Comparison of ENCODE assay signal across 8 mouse cellular contexts in genomic region chr8:121850436-121850820, GRCm38 (mm10). TPM values are rescaled to one million over a fixed set of nuclear protein-coding genes. Genes with fewer than 3 reads are reported as not detected.
DNase-seq lines count a peak whose midpoint lies in the region; ATAC-seq and TF ChIP-seq lines count a peak whose summit lies in the region.

No protein-coding gene starts in this region.

- no peak for TF ChIP-seq POLR2A in heart, adult 2 months (IDR thresholded peaks at IDR 0.05; ENCODE audit: insufficient read depth, low read depth, low read length)
- TF ChIP-seq POLR2A in MEL (IDR thresholded peaks at IDR 0.05; ENCODE audit: control insufficient read depth in 1 of 2, insufficient read depth in 1 of 2, low read depth in 1 of 2, low read length in 2 of 2, poor library complexity in 1 of 2): 0 out of 4 replicates have a peak, but pooled peaks of 1 of the 2 experiments have one; percentile 37

- ATAC-seq in heart, embryonic 15.5 days (replicated peaks; ENCODE audit: insufficient number of reproducible peaks, insufficient read depth, low FRiP score, low read depth): no peak
- ATAC-seq in midbrain, embryonic 11.5 days (ENCODE audit: low FRiP score): 0 out of 2 replicates have a peak, but pooled peaks have one; percentile 12

- H3K9ac ChIP-seq in heart, embryonic 15.5 days: no peak overlapping the region
- no peak overlapping the region for H3K9ac ChIP-seq in heart, adult 2 months (ENCODE audit: low read depth, low read length)
- H3K9ac ChIP-seq in MEL (ENCODE audit: control insufficient read depth, low read depth, low read length, poor library complexity, severe bottlenecking): peak overlapping the region; percentile 95
- peak overlapping the region; percentile 61 for H3K9ac ChIP-seq in midbrain, embryonic 11.5 days (ENCODE audit: low read length)

- TF ChIP-seq EP300 in heart, adult 2 months (IDR thresholded peaks at IDR 0.05; ENCODE audit: insufficient read depth, low read depth, low read length): no peak
- 0 out of 4 replicates have a peak, but pooled peaks of 1 of the 2 experiments have one; percentile 21 for TF ChIP-seq EP300 in MEL (IDR thresholded peaks at IDR 0.05; ENCODE audit: low read depth in 1 of 2, low read length in 2 of 2)

- H3K36me3 ChIP-seq in heart, embryonic 15.5 days: no peaks in the 10 kb centered on the region
- H3K36me3 ChIP-seq in heart, adult 2 months (ENCODE audit: control insufficient read depth, insufficient read depth, low read length): no peaks in the 10 kb centered on the region
- H3K36me3 ChIP-seq in MEL (ENCODE audit: control insufficient read depth in 1 of 2, insufficient read depth in 2 of 2, low read length in 2 of 2): peaks cover 0 to 39% of the 10 kb centered on the region in 2 experiments; a peak in 2 of 4 replicates
- H3K36me3 ChIP-seq in hindbrain, embryonic 10.5 days: peaks cover 8% of the 10 kb centered on the region; the same call in 1 of the 2 replicates
- H3K36me3 ChIP-seq in midbrain, embryonic 11.5 days (ENCODE audit: control insufficient read depth, insufficient read depth, low read length): no peaks in the 10 kb centered on the region

- peak overlapping the region; percentile 64 for H3K4me2 ChIP-seq in heart, embryonic 15.5 days
- peak overlapping the region; percentile 49 for H3K4me2 ChIP-seq in midbrain, embryonic 11.5 days

- no peak for TF ChIP-seq RAD21 in MEL (IDR thresholded peaks at IDR 0.05; ENCODE audit: low read depth, low read length)

- peak overlapping the region; percentile 33 for H3K4me3 ChIP-seq in heart, embryonic 15.5 days
- H3K4me3 ChIP-seq in heart, adult 2 months: no peak overlapping the region
- peak overlapping the region; percentile 52 to 55 for H3K4me3 ChIP-seq in MEL (ENCODE audit: control insufficient read depth in 1 of 2, insufficient read depth in 1 of 2, low read depth in 2 of 2, low read length in 2 of 2)
- H3K4me3 ChIP-seq in hindbrain, embryonic 10.5 days: peak overlapping the region; percentile 41
- peak overlapping the region; percentile 13; the same call in 1 of the 2 replicates for H3K4me3 ChIP-seq in midbrain, embryonic 11.5 days (ENCODE audit: low read depth, low read length)

- DNase-seq in heart, adult 2 months: no peak
- DNase-seq in MEL (ENCODE audit: low read depth, low spot score): peak; percentile 77
- DNase-seq in hindbrain, embryonic 10.5 days (ENCODE audit: low spot score): no peak
- DNase-seq in midbrain, embryonic 11.5 days (ENCODE audit: low spot score, missing footprints): no peak
- no peak for DNase-seq in urinary bladder, postnatal 36 days (ENCODE audit: low spot score in 2 of 2)
- no peak for DNase-seq in left cerebral cortex, adult 9 months (ENCODE audit: low spot score in 2 of 2)
- no peak for DNase-seq in left cerebral cortex, adult 11 months (ENCODE audit: low spot score)

- intact Hi-C loops in heart, adult 2 months (cut with DNase I): no loop called here

- peaks cover 30% of the 10 kb centered on the region for H3K4me1 ChIP-seq in heart, embryonic 15.5 days (replicated peaks)
- H3K4me1 ChIP-seq in heart, adult 2 months (ENCODE audit: control insufficient read depth, insufficient read depth, low read length): no peaks in the 10 kb centered on the region; the same call in 1 of the 2 replicates
- peaks cover 13 to 51% of the 10 kb centered on the region in 2 experiments for H3K4me1 ChIP-seq in MEL (ENCODE audit: control insufficient read depth in 1 of 2, insufficient read depth in 2 of 2, low read length in 2 of 2)
- peaks cover 20% of the 10 kb centered on the region for H3K4me1 ChIP-seq in hindbrain, embryonic 10.5 days (replicated peaks)
- peaks cover 9% of the 10 kb centered on the region for H3K4me1 ChIP-seq in midbrain, embryonic 11.5 days (ENCODE audit: control insufficient read depth, insufficient read depth, low read length)

- H3K9me3 ChIP-seq in heart, embryonic 15.5 days (replicated peaks): no peaks in the 10 kb centered on the region
- no peaks in the 10 kb centered on the region for H3K9me3 ChIP-seq in MEL (replicated peaks; ENCODE audit: insufficient read depth, low read length)
- no peaks in the 10 kb centered on the region for H3K9me3 ChIP-seq in hindbrain, embryonic 10.5 days
- H3K9me3 ChIP-seq in midbrain, embryonic 11.5 days (ENCODE audit: control insufficient read depth, low read length): no peaks in the 10 kb centered on the region

- peaks cover 4% of the 10 kb centered on the region; the same call in 1 of the 2 replicates for H3K27me3 ChIP-seq in heart, embryonic 15.5 days
- H3K27me3 ChIP-seq in heart, adult 2 months (ENCODE audit: control insufficient read depth, insufficient read depth, low read length): no peaks in the 10 kb centered on the region
- no peaks in the 10 kb centered on the region for H3K27me3 ChIP-seq in MEL (ENCODE audit: control insufficient read depth in 1 of 2, insufficient read depth in 2 of 2, low read length in 2 of 2)
- peaks cover 8% of the 10 kb centered on the region; the same call in 1 of the 2 replicates for H3K27me3 ChIP-seq in hindbrain, embryonic 10.5 days (ENCODE audit: insufficient read depth, poor library complexity, severe bottlenecking)
- no peaks in the 10 kb centered on the region for H3K27me3 ChIP-seq in midbrain, embryonic 11.5 days (ENCODE audit: control insufficient read depth, insufficient read depth, low read length)

- 44% methylated on average over 12 of the region's 12 CpGs for WGBS in heart, embryonic 15.5 days
- WGBS in heart, adult 2 months: 43% methylated on average over 12 of the region's 12 CpGs
- WGBS in hindbrain, embryonic 10.5 days: 40% methylated on average over 12 of the region's 12 CpGs
- WGBS in midbrain, embryonic 11.5 days: 38% methylated on average over 12 of the region's 12 CpGs

- no peaks in the 10 kb centered on the region for H3K79me2 ChIP-seq in heart, adult 2 months (replicated peaks; ENCODE audit: control insufficient read depth, insufficient read depth, low read length)
- H3K79me2 ChIP-seq in MEL (ENCODE audit: control insufficient read depth, insufficient read depth, low read length, poor library complexity): peaks cover 4% of the 10 kb centered on the region; the same call in 1 of the 2 replicates

- H3K27ac ChIP-seq in heart, embryonic 15.5 days: no peak overlapping the region
- no peak overlapping the region for H3K27ac ChIP-seq in heart, adult 2 months
- peak overlapping the region; percentile 99 for H3K27ac ChIP-seq in MEL (ENCODE audit: control insufficient read depth, low read depth, low read length)
- H3K27ac ChIP-seq in hindbrain, embryonic 10.5 days: peak overlapping the region; percentile 80
- H3K27ac ChIP-seq in midbrain, embryonic 11.5 days (ENCODE audit: low read depth, low read length): peak overlapping the region; percentile 20; the same call in 1 of the 2 replicates

- TF ChIP-seq CTCF in heart, adult 2 months (IDR thresholded peaks at IDR 0.05): no peak
- no peak for TF ChIP-seq CTCF in MEL (IDR thresholded peaks at IDR 0.05 in 2 of 3, conservative IDR thresholded peaks at IDR 0.05 in 1 of 3; ENCODE audit: control insufficient read depth in 1 of 3, insufficient read depth in 1 of 3, low read depth in 2 of 3, low read length in 3 of 3, poor library complexity in 1 of 3, severe bottlenecking in 1 of 3)

TF ChIP-seq in MEL, 35 proteins besides CTCF, POLR2A, EP300 and RAD21:
- no peak for TF ChIP-seq MAFK (IDR thresholded peaks at IDR 0.05; ENCODE audit: borderline replicate concordance, low read depth, low read length)
- TF ChIP-seq HCFC1 (IDR thresholded peaks at IDR 0.05; ENCODE audit: low read depth, low read length): no peak
- TF ChIP-seq NELFE (IDR thresholded peaks at IDR 0.05; ENCODE audit: low read depth, low read length): no peak
- 0 out of 2 replicates have a peak, but pooled peaks have one; percentile 88 for TF ChIP-seq CHD1 (IDR thresholded peaks at IDR 0.05; ENCODE audit: low read depth, low read length)
- TF ChIP-seq USF1 (IDR thresholded peaks at IDR 0.05; ENCODE audit: low read depth, low read length): no peak
- TF ChIP-seq ZC3H11A (IDR thresholded peaks at IDR 0.05; ENCODE audit: low read depth, low read length): no peak
- TF ChIP-seq RCOR1 (IDR thresholded peaks at IDR 0.05; ENCODE audit: low read depth, low read length): no peak
- no peak for TF ChIP-seq SIN3A (IDR thresholded peaks at IDR 0.05; ENCODE audit: low read length)
- TF ChIP-seq MAZ (IDR thresholded peaks at IDR 0.05; ENCODE audit: low read depth, low read length): peak; percentile 1; the same call in 1 of the 2 replicates
- TF ChIP-seq USF2 (IDR thresholded peaks at IDR 0.05; ENCODE audit: borderline replicate concordance in 1 of 2, insufficient read depth in 1 of 2, low read depth in 1 of 2, low read length in 2 of 2): no peak
- no peak for TF ChIP-seq POLR2AphosphoS5 (IDR thresholded peaks at IDR 0.05; ENCODE audit: borderline replicate concordance, low read depth, low read length)
- TF ChIP-seq ZKSCAN1 (IDR thresholded peaks at IDR 0.05; ENCODE audit: low read depth, low read length): no peak
- no peak; the same call in 1 of the 2 replicates for TF ChIP-seq MYC (IDR thresholded peaks at IDR 0.05; ENCODE audit: low read depth, low read length)
- peak; percentile 72 for TF ChIP-seq ZMIZ1 (IDR thresholded peaks at IDR 0.05; ENCODE audit: low read depth, low read length)
- no peak; the same call in 1 of the 2 replicates for TF ChIP-seq MAX (IDR thresholded peaks at IDR 0.05; ENCODE audit: low read length)

RNA-seq across cellular contexts. Expression of gene Klhdc4, which starts 21.1 kb away (rescaled TPM):
- 18.7 and 27.6 TPM in 2 replicates for polyA plus RNA-seq in heart, embryonic 15.5 days (2015; fragmentation: Nextera tagmentation; extraction: Ambion mirVana)
- 10 to 100 TPM; 11.2 to 12.6 TPM for total RNA-seq in heart, adult 2 months (2021)
- 9.6 and 11.0 TPM in 2 replicates for polyA plus RNA-seq in heart, adult 2 months (2012; rRNA removed)
- total RNA-seq in MEL (2012; rRNA removed): 49.8 and 53.7 TPM in 2 replicates
- 10 to 100 TPM in 1 of 2 experiments, not detected in 1; 65.2 TPM for polyA plus RNA-seq in MEL (2012; ENCODE audit: insufficient read depth in 1 of 2, insufficient read length in 2 of 2, low read depth in 1 of 2, low replicate concordance in 2 of 2, missing spikeins in 1 of 2)
- 60.6 and 66.1 TPM in 2 replicates for polyA plus RNA-seq in hindbrain, embryonic 10.5 days (2016; fragmentation: Nextera tagmentation; extraction: Ambion mirVana)
- 49.4 and 52.9 TPM in 2 replicates for polyA plus RNA-seq in midbrain, embryonic 11.5 days (2014; fragmentation: Nextera tagmentation; extraction: Ambion mirVana)

RNA-seq across cellular contexts. Expression of gene Slc7a5, which starts 57.1 kb away (rescaled TPM):
- polyA plus RNA-seq in heart, embryonic 15.5 days (2015; fragmentation: Nextera tagmentation; extraction: Ambion mirVana): 12.0 and 17.4 TPM in 2 replicates
- total RNA-seq in heart, adult 2 months (2021): 1 to 10 TPM; 3.1 to 4.6 TPM
- polyA plus RNA-seq in heart, adult 2 months (2012; rRNA removed): 5.0 and 5.2 TPM in 2 replicates
- total RNA-seq in MEL (2012; rRNA removed): 108 and 164 TPM in 2 replicates
- polyA plus RNA-seq in MEL (2012; ENCODE audit: insufficient read depth in 1 of 2, insufficient read length in 2 of 2, low read depth in 1 of 2, low replicate concordance in 2 of 2, missing spikeins in 1 of 2): 100 to 1,000 TPM in 1 of 2 experiments, 10 to 100 TPM in 1; 55.0 to 263 TPM
- 27.2 and 27.6 TPM in 2 replicates for polyA plus RNA-seq in hindbrain, embryonic 10.5 days (2016; fragmentation: Nextera tagmentation; extraction: Ambion mirVana)
- polyA plus RNA-seq in midbrain, embryonic 11.5 days (2014; fragmentation: Nextera tagmentation; extraction: Ambion mirVana): 34.9 and 36.5 TPM in 2 replicates

Comparison
In these comparisons a context has a peak if more than half of its experiments do, and no peak if none do; other contexts are left out.
1. H3K27ac ChIP-seq: peak in MEL (single experiment), hindbrain, embryonic 10.5 days (single experiment) and midbrain, embryonic 11.5 days (single experiment); none in heart, embryonic 15.5 days (single experiment) and heart, adult 2 months (single experiment).
2. H3K9ac ChIP-seq: peak in MEL (single experiment) and midbrain, embryonic 11.5 days (single experiment); none in heart, embryonic 15.5 days (single experiment) and heart, adult 2 months (single experiment).